In the genomic region with DNA sequence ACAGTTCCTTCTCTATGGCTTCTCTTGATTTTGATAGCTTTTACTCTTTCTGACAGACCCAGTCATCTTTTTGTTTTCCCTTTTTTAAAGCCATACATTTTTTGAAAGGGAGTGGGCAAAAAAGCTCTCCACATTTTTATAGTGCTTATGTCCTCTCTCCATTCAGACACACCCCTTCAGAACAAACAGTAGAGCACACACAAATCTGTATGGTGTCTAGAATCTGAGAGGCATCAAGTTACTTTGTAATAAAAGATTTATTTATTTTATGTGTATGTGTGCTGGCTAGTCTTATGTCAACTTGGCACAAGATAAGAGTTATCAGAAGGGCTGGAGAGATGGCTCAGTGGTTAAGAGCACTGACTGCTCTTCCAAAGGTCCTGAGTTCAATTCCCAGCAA, we compare ENCODE assay signal across 16 mouse cellular contexts. TPM values are rescaled to one million over a fixed set of nuclear protein-coding genes. Genes with fewer than 3 reads are reported as not detected.
DNase-seq lines count a peak whose midpoint lies in the region; ATAC-seq and TF ChIP-seq lines count a peak whose summit lies in the region.
"Had no signal": no experiment of that assay in that cellular context is flagged by ENCODE, and none has a peak within 500 bp of the region (broad histone marks: within the 10 kb centered on the region; RNA-seq: fewer than 3 reads in every experiment).

No protein-coding gene starts in this region.

- no peak for DNase-seq in forebrain, postnatal 0 days
- no peak for DNase-seq in forebrain, embryonic 10.5 days (ENCODE audit: extremely low spot score, low spot score)
- no peak for DNase-seq in hindbrain, embryonic 11.5 days (ENCODE audit: low spot score)
- DNase-seq in liver, embryonic 13.5 days: no peak
- DNase-seq in liver: no peak
- DNase-seq in embryonic facial prominence, embryonic 14.5 days (ENCODE audit: low spot score): no peak
- DNase-seq in thymus, postnatal 14 days: no peak
- DNase-seq: B cell, adult 2 months; cerebellum, adult 8-10 months; embryo, embryonic 11 days; gastrocnemius, postnatal 36 days; thymus, postnatal 36 days had no signal

- H3K36me3 ChIP-seq in forebrain, postnatal 0 days (ENCODE audit: insufficient read depth): peaks cover 49% of the 10 kb centered on the region
- H3K36me3 ChIP-seq in forebrain, embryonic 10.5 days (replicated peaks): peaks cover 95% of the 10 kb centered on the region
- H3K36me3 ChIP-seq in hindbrain, embryonic 13.5 days: peaks cover 47% of the 10 kb centered on the region
- 0 out of 2 replicates have a peak, but pooled peaks cover 2% of the 10 kb centered on the region for H3K36me3 ChIP-seq in hindbrain, embryonic 11.5 days (ENCODE audit: control insufficient read depth, insufficient read depth, low read length)
- H3K36me3 ChIP-seq in liver, embryonic 13.5 days: peaks cover 88% of the 10 kb centered on the region
- H3K36me3 ChIP-seq in embryonic facial prominence, embryonic 14.5 days (ENCODE audit: control insufficient read depth, insufficient read depth, low read length): peaks cover 65% of the 10 kb centered on the region

- H3K4me2 ChIP-seq in forebrain, postnatal 0 days (ENCODE audit: low read depth): no peak overlapping the region
- H3K4me2 ChIP-seq in hindbrain, embryonic 13.5 days: no peak overlapping the region
- no peak overlapping the region for H3K4me2 ChIP-seq in hindbrain, embryonic 11.5 days (replicated peaks; ENCODE audit: low read depth, low read length)
- H3K4me2 ChIP-seq in liver, embryonic 13.5 days: no peak overlapping the region
- H3K4me2 ChIP-seq in embryonic facial prominence, embryonic 14.5 days (ENCODE audit: low read depth, low read length): no peak overlapping the region
- H3K4me2 ChIP-seq: midbrain, embryonic 12.5 days had no signal

- no peaks in the 10 kb centered on the region for H3K27me3 ChIP-seq in forebrain, postnatal 0 days (ENCODE audit: insufficient read depth, low read length)
- no peaks in the 10 kb centered on the region for H3K27me3 ChIP-seq in forebrain, embryonic 10.5 days (ENCODE audit: poor library complexity, severe bottlenecking)
- no peaks in the 10 kb centered on the region for H3K27me3 ChIP-seq in hindbrain, embryonic 13.5 days
- no peaks in the 10 kb centered on the region for H3K27me3 ChIP-seq in hindbrain, embryonic 11.5 days (ENCODE audit: control insufficient read depth, insufficient read depth, low read length)
- no peaks in the 10 kb centered on the region for H3K27me3 ChIP-seq in liver, embryonic 13.5 days
- no peaks in the 10 kb centered on the region for H3K27me3 ChIP-seq in embryonic facial prominence, embryonic 14.5 days (replicated peaks; ENCODE audit: control insufficient read depth, insufficient read depth, low read length)
- H3K27me3 ChIP-seq: midbrain, embryonic 12.5 days had no signal

- ATAC-seq in forebrain, postnatal 0 days: no peak
- ATAC-seq in hindbrain, embryonic 13.5 days (ENCODE audit: low FRiP score): no peak
- ATAC-seq in hindbrain, embryonic 11.5 days (ENCODE audit: low FRiP score): no peak
- ATAC-seq in liver, embryonic 13.5 days (ENCODE audit: low read depth): no peak
- ATAC-seq in embryonic facial prominence, embryonic 14.5 days (ENCODE audit: low read depth): no peak

- no peak overlapping the region for H3K4me3 ChIP-seq in forebrain, postnatal 0 days (ENCODE audit: low read depth, low read length)
- no peak overlapping the region for H3K4me3 ChIP-seq in forebrain, embryonic 10.5 days
- H3K4me3 ChIP-seq in hindbrain, embryonic 13.5 days: no peak overlapping the region
- H3K4me3 ChIP-seq in hindbrain, embryonic 11.5 days (ENCODE audit: low read depth, low read length): no peak overlapping the region
- no peak overlapping the region for H3K4me3 ChIP-seq in liver, embryonic 13.5 days (replicated peaks)
- H3K4me3 ChIP-seq in embryonic facial prominence, embryonic 14.5 days (ENCODE audit: low read depth, low read length): no peak overlapping the region
- H3K4me3 ChIP-seq: midbrain, embryonic 12.5 days had no signal

- 0 out of 2 replicates have a peak overlapping the region, but pooled peaks have one; percentile 9 for H3K27ac ChIP-seq in forebrain, postnatal 0 days (ENCODE audit: low read depth, low read length)
- no peak overlapping the region for H3K27ac ChIP-seq in forebrain, embryonic 10.5 days
- peak overlapping the region; percentile 14; the same call in 1 of the 2 replicates for H3K27ac ChIP-seq in hindbrain, embryonic 13.5 days
- no peak overlapping the region for H3K27ac ChIP-seq in hindbrain, embryonic 11.5 days (ENCODE audit: low read depth, low read length)
- peak overlapping the region; percentile 15; the same call in 1 of the 2 replicates for H3K27ac ChIP-seq in liver, embryonic 13.5 days
- H3K27ac ChIP-seq in embryonic facial prominence, embryonic 14.5 days (replicated peaks; ENCODE audit: low read depth, low read length): 0 out of 2 replicates have a peak overlapping the region, but pooled peaks have one; percentile 18
- H3K27ac ChIP-seq: liver, embryonic 14.5 days; midbrain, embryonic 12.5 days had no signal

- TF ChIP-seq CTCF in forebrain, postnatal 0 days (IDR thresholded peaks at IDR 0.05; ENCODE audit: low read depth): no peak

- H3K4me1 ChIP-seq in forebrain, postnatal 0 days (ENCODE audit: insufficient read depth): no peaks in the 10 kb centered on the region
- no peaks in the 10 kb centered on the region for H3K4me1 ChIP-seq in forebrain, embryonic 10.5 days
- H3K4me1 ChIP-seq in hindbrain, embryonic 13.5 days (replicated peaks): 0 out of 2 replicates have a peak, but pooled peaks cover 3% of the 10 kb centered on the region
- no peaks in the 10 kb centered on the region for H3K4me1 ChIP-seq in hindbrain, embryonic 11.5 days (replicated peaks; ENCODE audit: control insufficient read depth, insufficient read depth, low read length)
- H3K4me1 ChIP-seq in liver, embryonic 13.5 days (replicated peaks): no peaks in the 10 kb centered on the region
- no peaks in the 10 kb centered on the region for H3K4me1 ChIP-seq in embryonic facial prominence, embryonic 14.5 days (ENCODE audit: control insufficient read depth, insufficient read depth, low read length)
- H3K4me1 ChIP-seq: midbrain, embryonic 12.5 days had no signal

- H3K9me3 ChIP-seq in forebrain, postnatal 0 days (ENCODE audit: low read length): no peaks in the 10 kb centered on the region
- H3K9me3 ChIP-seq in forebrain, embryonic 10.5 days: no peaks in the 10 kb centered on the region
- H3K9me3 ChIP-seq in hindbrain, embryonic 13.5 days: no peaks in the 10 kb centered on the region
- H3K9me3 ChIP-seq in hindbrain, embryonic 11.5 days (ENCODE audit: control insufficient read depth, low read length): no peaks in the 10 kb centered on the region
- H3K9me3 ChIP-seq in liver, embryonic 13.5 days (replicated peaks): no peaks in the 10 kb centered on the region
- H3K9me3 ChIP-seq in embryonic facial prominence, embryonic 14.5 days (ENCODE audit: control insufficient read depth, low read length): no peaks in the 10 kb centered on the region
- H3K9me3 ChIP-seq: G1E; midbrain, embryonic 12.5 days had no signal

- H3K9ac ChIP-seq in forebrain, postnatal 0 days: no peak overlapping the region
- no peak overlapping the region for H3K9ac ChIP-seq in hindbrain, embryonic 13.5 days
- H3K9ac ChIP-seq in hindbrain, embryonic 11.5 days (ENCODE audit: low read depth, low read length): no peak overlapping the region
- no peak overlapping the region for H3K9ac ChIP-seq in liver, embryonic 13.5 days
- H3K9ac ChIP-seq in embryonic facial prominence, embryonic 14.5 days (ENCODE audit: low read depth, low read length): no peak overlapping the region
- H3K9ac ChIP-seq: liver, embryonic 14.5 days; midbrain, embryonic 12.5 days had no signal

RNA-seq across cellular contexts. Expression of a gene that starts 57.7 kb away (rescaled TPM):
- total RNA-seq in forebrain, postnatal 0 days (2014; rRNA removed): 8.7 and 20.4 TPM in 2 replicates
- polyA plus RNA-seq in forebrain, postnatal 0 days (2015; fragmentation: Nextera tagmentation; extraction: Ambion mirVana): 5.7 and 9.1 TPM in 2 replicates
- polyA plus RNA-seq in forebrain, embryonic 10.5 days (2016; fragmentation: Nextera tagmentation; extraction: Ambion mirVana): 1.3 and 1.4 TPM in 2 replicates
- polyA plus RNA-seq in hindbrain, embryonic 13.5 days (2015; fragmentation: Nextera tagmentation; extraction: Ambion mirVana): 6.1 and 6.7 TPM in 2 replicates
- 0.46 and 1.4 TPM in 2 replicates for polyA plus RNA-seq in hindbrain, embryonic 11.5 days (2014; fragmentation: Nextera tagmentation; extraction: Ambion mirVana)
- 1.0 and 2.0 TPM in 2 replicates for polyA plus RNA-seq in liver, embryonic 13.5 days (2015; fragmentation: Nextera tagmentation; extraction: Ambion mirVana)
- polyA plus RNA-seq in embryonic facial prominence, embryonic 14.5 days (2014; fragmentation: Nextera tagmentation; extraction: Ambion mirVana): 1.4 and 1.7 TPM in 2 replicates
- total RNA-seq: G1E had no signal
- polyA plus RNA-seq: G1E had no signal

Comparison
In these comparisons a context has a peak if more than half of its experiments do, and no peak if none do; other contexts are left out.
1. H3K27ac ChIP-seq: peak in forebrain, postnatal 0 days (single experiment), hindbrain, embryonic 13.5 days (single experiment), liver, embryonic 13.5 days (single experiment) and embryonic facial prominence, embryonic 14.5 days (single experiment); none in forebrain, embryonic 10.5 days (single experiment) and hindbrain, embryonic 11.5 days (single experiment).